Mouse (Mus musculus) layer of hippocampus, adult 2 months (tissue): ENCODE results near the gene Pno1. TPM values are rescaled to one million over a fixed set of nuclear protein-coding genes. Genes with fewer than 3 reads are reported as not detected.

Source experiments
- DNase-seq, 2 experiments: peaks; one replicate each; pipeline ENCODE4 v3.0.0; 2022; ENCODE audit warnings: low spot score in 2 of 2
- H3K27ac ChIP-seq: fragments of 200-600 bp; 2 replicates; pipeline ENCODE4 v1.8.1; 2022
- H3K4me3 ChIP-seq: fragments of 200-600 bp; 2 replicates; pipeline ENCODE4 v1.8.1; 2022; ENCODE audit warnings: mild to moderate bottlenecking
- CTCF ChIP-seq: fragments of 200-600 bp; conservative IDR thresholded peaks from 2 replicates; pipeline ENCODE4 v1.8.1; 2022; ENCODE audit warnings: antibody characterized with exemption, mild to moderate bottlenecking, moderate library complexity
- total RNA-seq, 2 experiments: library from RNA; stranded (reverse); gene quantifications; 2 replicates each; pipeline ENCODE4 v1.2.3; 2021

Pno1 gene
- total RNA-seq, 2 experiments from 2014 or later = 27.6 TPM

DNA sequence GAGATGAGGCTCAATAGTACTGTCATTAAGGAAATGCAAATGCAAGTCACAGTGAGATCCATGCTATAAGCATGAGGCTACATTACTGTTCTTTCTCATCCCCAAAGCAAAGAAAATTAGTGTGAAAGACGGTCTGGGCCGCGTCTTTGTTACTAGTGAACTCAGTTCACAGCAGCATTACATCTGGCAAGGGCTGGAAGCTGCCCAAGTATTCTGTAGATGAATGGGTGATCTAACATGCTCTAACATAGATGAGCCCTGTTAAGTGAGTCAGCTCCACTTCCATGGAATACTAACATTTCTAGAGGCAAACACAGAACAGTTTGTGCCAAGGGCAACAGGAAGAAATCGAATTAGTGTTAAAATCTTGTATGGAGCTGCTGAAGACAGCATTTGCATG is 10.4 kb downstream of the Pno1 start:
- no peak overlapping the region for H3K4me3 ChIP-seq
- TF ChIP-seq CTCF = no peak
- no peak overlapping the region for H3K27ac ChIP-seq
- DNase-seq = no peak

DNA sequence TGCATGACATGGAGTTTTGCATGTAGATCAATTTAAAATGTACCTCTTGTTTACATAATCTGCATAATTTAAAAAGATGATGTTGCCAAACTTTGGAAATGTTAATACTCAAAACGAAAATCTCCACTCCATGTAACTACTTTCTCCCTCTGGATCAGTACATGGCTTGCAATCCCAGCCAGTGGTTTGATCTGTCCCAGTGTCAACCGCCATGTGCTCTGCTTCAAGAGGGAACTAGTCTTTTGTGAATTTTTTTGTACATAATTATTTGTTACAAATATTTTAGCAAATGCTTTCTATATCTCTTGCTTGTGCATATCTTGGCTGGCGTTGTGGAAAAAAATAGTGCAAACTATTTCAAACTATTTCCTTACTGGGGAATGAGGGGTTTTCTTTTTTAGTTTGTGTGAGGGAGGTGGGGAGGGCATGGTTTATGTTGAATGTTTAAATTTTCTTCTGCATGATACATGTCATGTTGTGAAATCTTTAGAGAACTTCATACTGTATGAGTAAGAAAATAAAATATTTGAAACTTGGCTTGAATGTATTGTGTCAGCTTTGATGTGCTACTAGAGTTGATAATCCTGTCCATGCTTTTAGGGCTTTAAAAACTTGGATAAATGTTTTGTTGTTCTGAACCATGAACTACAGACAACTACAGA is 11.4 kb downstream of the Pno1 start:
- H3K4me3 ChIP-seq = no peak overlapping the region
- no peak overlapping the region for H3K27ac ChIP-seq
- no peak for DNase-seq
- no peak for TF ChIP-seq CTCF

DNA sequence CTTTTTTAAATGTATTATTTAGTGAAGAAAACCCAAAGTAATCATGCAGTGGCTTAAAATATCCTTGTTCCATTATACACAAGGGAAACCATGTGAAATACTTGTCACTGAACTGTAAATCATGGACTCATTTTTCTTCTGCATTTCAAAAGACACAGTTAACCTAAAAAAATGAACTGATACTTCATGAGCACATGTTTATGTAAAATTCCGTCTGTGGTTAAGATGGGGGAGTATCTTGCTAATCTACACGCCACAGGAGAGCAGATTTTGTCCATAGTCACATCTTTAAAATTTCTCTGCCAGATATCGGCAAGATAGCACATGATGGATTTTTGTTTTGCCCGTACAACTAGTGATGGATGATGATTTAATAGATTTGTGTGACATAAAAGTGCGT is 12.2 kb downstream of the Pno1 start:
- TF ChIP-seq CTCF = no peak
- Histone ChIP-seq H3K27ac (no peak overlapping the region), H3K4me3 (no peak overlapping the region)
- no peak for DNase-seq

DNA sequence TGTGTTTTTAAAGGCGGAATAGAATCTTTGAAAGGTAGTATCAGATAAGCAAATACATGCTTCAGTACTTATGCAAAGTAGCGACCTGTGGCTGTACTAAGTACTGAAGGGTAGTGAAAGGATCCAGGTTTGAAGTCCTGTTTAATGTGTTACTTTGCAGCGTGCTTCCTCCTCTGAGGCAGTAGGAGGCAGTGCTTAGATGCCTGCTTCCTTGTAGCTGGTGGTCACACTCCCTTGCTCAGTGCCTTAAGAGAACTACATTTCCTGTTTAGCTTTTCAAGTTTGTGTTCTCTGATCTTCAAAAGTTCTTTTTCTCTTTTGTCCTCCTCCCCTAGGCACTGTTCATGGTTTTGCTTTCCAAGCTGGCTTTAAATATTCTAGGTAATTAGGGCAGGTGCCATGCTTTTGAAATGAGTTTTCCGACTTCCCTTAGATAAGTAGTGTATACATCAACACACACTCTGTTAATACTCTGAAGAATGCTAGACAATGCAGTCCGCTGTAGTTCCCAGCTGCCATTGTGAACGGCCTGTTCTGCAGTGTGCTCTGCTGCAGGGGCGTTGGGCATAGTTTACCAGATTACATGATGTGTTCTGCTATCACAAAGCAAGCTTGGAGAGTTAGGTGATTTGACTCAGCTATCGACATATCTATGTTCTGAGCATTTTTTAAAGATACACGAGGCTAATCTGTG is 19.1 kb downstream of the Pno1 start:
- peak; percentile 57 for TF ChIP-seq CTCF
- peak overlapping the region; percentile 33; the same call in 1 of the 2 replicates for H3K27ac ChIP-seq
- no peak overlapping the region for H3K4me3 ChIP-seq
- DNase-seq = no peak

GRCm38 (mm10) chr11:17188786-17189185 is 22.6 kb downstream of the Pno1 start:
- H3K27ac ChIP-seq = no peak overlapping the region
- DNase-seq = no peak
- H3K4me3 ChIP-seq = no peak overlapping the region
- TF ChIP-seq CTCF = no peak

DNA sequence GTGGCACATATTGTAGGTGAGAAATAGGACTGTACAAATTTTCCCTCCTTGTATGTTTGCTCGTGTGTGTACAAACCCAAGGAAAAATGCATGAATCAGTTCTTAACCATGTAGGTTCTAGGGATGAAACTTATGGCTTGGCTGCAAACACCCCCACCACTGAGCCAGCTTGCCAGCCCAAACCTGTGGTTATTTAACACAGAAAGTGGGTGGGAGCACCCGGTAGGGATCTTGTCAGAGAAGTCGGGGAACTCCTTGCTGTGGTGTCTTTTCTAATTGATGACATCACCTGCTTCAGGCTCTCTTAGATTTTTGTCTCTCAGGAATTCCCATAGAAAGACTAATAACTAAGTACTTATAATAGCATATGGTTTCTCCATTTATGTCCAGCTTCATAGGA is 23.7 kb downstream of the Pno1 start:
- DNase-seq = no peak
- Histone ChIP-seq H3K27ac (no peak overlapping the region), H3K4me3 (no peak overlapping the region)
- no peak for TF ChIP-seq CTCF

GRCm38 (mm10) chr11:17183165-17183564 is 28.2 kb downstream of the Pno1 start:
- Histone ChIP-seq H3K4me3 (no peak overlapping the region), H3K27ac (no peak overlapping the region)
- no peak for TF ChIP-seq CTCF
- no peak for DNase-seq

GRCm38 (mm10) chr11:17181807-17182206 is 29.6 kb downstream of the Pno1 start, which contains the start of gene Wdr92:
Wdr92 (plus strand) TSS chr11:17182107.
- Histone ChIP-seq H3K4me3 (no peak within 1 kb of the TSS), H3K27ac (no peak within 1 kb of the TSS)
- no peak for DNase-seq
- TF ChIP-seq CTCF = no peak

DNA sequence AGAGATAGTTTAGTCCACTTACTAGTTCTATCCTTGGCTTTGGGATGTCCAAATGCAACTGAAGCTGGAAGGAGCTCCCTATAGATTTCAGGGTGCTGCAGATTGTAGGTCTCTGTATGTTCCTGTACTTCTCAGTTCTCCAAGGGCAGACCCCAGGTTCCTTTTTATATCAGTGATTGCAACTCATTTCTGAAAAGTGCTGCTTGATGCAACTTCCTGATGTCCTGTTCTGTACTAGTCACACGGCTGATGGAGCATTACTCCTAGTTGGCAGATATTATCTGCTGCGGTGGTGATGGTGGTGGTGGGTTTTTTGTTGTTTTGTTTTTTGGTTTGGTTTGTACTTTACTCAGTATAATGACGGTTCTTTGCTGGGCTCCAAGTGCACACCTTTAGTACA is 30.6 kb downstream of the Pno1 start:
- no peak for DNase-seq
- no peak for TF ChIP-seq CTCF
- Histone ChIP-seq H3K4me3 (no peak overlapping the region), H3K27ac (no peak overlapping the region)

DNA sequence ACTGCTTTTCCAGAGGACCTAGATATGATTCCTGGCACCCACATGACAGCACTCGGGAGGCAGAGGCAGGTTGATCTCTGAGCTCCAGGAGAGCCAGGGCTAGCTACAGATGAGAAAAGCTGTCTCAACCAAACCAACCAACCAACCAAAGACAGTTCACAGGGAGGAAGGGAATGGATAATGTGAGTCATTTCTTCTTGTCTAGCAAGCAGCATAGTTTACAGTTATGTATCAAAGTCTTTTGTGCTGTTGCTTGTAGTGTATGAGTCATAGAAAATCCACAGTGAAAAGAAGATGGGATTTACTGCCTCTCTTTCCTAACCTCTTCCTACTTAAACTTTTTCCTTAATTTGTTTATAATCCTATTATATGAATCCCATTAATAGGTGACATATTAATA is 34.7 kb downstream of the Pno1 start:
- DNase-seq = no peak
- Histone ChIP-seq H3K4me3 (no peak overlapping the region), H3K27ac (no peak overlapping the region)
- no peak for TF ChIP-seq CTCF

- DNase-seq = no peak
- no peak overlapping the region for H3K27ac ChIP-seq
- H3K4me3 ChIP-seq = no peak overlapping the region
- TF ChIP-seq CTCF = no peak
These were observed 39.1 kb downstream of the Pno1 start for GRCm38 (mm10) chr11:17172300-17172699.

- no peak for DNase-seq
- no peak for TF ChIP-seq CTCF
- H3K27ac ChIP-seq = no peak overlapping the region
- no peak overlapping the region for H3K4me3 ChIP-seq
These were observed 40.2 kb downstream of the Pno1 start for GRCm38 (mm10) chr11:17170938-17171729.

DNA sequence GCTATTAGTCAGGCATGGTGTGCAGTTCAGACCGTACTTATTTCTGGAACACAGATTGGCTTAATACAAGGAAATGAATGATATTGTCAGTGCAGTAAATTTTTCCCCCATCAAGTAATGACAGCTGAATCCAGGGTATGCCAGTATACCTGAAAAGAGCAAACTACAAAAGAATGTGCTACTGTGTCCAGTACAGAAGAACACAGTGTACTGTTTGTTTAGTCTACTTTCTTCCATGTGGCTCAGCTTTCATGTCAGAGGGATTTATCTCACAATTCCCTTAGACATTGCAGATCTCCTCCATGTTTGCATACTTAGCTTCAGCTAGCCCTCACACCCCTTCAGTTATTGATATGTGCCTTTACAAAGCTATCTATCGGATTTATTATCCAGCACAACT is 42.1 kb downstream of the Pno1 start:
- no peak for TF ChIP-seq CTCF
- no peak for DNase-seq
- Histone ChIP-seq H3K4me3 (no peak overlapping the region), H3K27ac (no peak overlapping the region)

GRCm38 (mm10) chr11:17166627-17167026 is 44.7 kb downstream of the Pno1 start:
- Histone ChIP-seq H3K27ac (no peak overlapping the region), H3K4me3 (no peak overlapping the region)
- TF ChIP-seq CTCF = no peak
- DNase-seq = no peak
